Mouse (Mus musculus) frontal cortex, postnatal 36 days (tissue): Measurements from ENCODE around the gene Cand1.

Source experiments
- DNase-seq, 2 experiments: peaks; one replicate each; pipeline ENCODE4 v3.0.0; 2022; ENCODE audit warnings: low spot score in 2 of 2

Cand1 gene

GRCm38 (mm10) chr10:119239969-119240721 lies at the start of gene Cand1:
Cand1 (minus strand) TSS chr10:119240055.
- peak; percentile 99 to 100 for DNase-seq

- no peak for DNase-seq
Observed at GRCm38 (mm10) chr10:119278871-119279270, 39.0 kb upstream of the Cand1 start.

- DNase-seq, result no peak
Observed at GRCm38 (mm10) chr10:119274333-119274732, 34.5 kb upstream of the Cand1 start.

- DNase-seq, result no peak
Observed at GRCm38 (mm10) chr10:119272536-119272935, 32.7 kb upstream of the Cand1 start.

GRCm38 (mm10) chr10:119272005-119272404 lies 32.1 kb upstream of the Cand1 start:
- DNase-seq, result no peak

GRCm38 (mm10) chr10:119271101-119271500 lies 31.2 kb upstream of the Cand1 start:
- no peak for DNase-seq

- no peak for DNase-seq
Observed at GRCm38 (mm10) chr10:119270384-119270985, 30.6 kb upstream of the Cand1 start.

- DNase-seq, result no peak
Observed at GRCm38 (mm10) chr10:119264761-119265160, 24.9 kb upstream of the Cand1 start.

GRCm38 (mm10) chr10:119262821-119263220 lies 23.0 kb upstream of the Cand1 start:
- DNase-seq, result no peak

GRCm38 (mm10) chr10:119257876-119258275 lies 18.0 kb upstream of the Cand1 start:
- DNase-seq, result no peak

GRCm38 (mm10) chr10:119244146-119244545 lies 4.3 kb upstream of the Cand1 start:
- no peak for DNase-seq

- peak; percentile 35 to 47 for DNase-seq
Observed at GRCm38 (mm10) chr10:119240722-119241089, 851 bp upstream of the Cand1 start.

- DNase-seq, result no peak
Observed at GRCm38 (mm10) chr10:119239633-119239968, 254 bp downstream of the Cand1 start.

- DNase-seq, result no peak
Observed at GRCm38 (mm10) chr10:119238985-119239631, 747 bp downstream of the Cand1 start.

- no peak for DNase-seq
Observed at GRCm38 (mm10) chr10:119231526-119231925, 8.3 kb downstream of the Cand1 start.

GRCm38 (mm10) chr10:119230703-119231102 lies 9.2 kb downstream of the Cand1 start:
- DNase-seq, result no peak

- no peak for DNase-seq
Observed at GRCm38 (mm10) chr10:119230074-119230669, 9.7 kb downstream of the Cand1 start.

- DNase-seq, result no peak
Observed at GRCm38 (mm10) chr10:119223686-119224085, 16.2 kb downstream of the Cand1 start.

GRCm38 (mm10) chr10:119221631-119222030 lies 18.2 kb downstream of the Cand1 start:
- no peak for DNase-seq

- no peak for DNase-seq
Observed at GRCm38 (mm10) chr10:119219415-119219814, 20.4 kb downstream of the Cand1 start.

GRCm38 (mm10) chr10:119218274-119219080 lies 21.4 kb downstream of the Cand1 start:
- no peak for DNase-seq

- no peak for DNase-seq
Observed at GRCm38 (mm10) chr10:119212443-119212842, 27.4 kb downstream of the Cand1 start.
